Mouse (Mus musculus): ENCODE data around the gene Letm1.

GRCm38 (mm10) chr5:33816008-33816725 lies 33.5 kb upstream of the Letm1 start:
- TF ChIP-seq CTCF (IDR thresholded peaks at IDR 0.05; ENCODE audit: extremely low read depth, insufficient read length, insufficient replicate concordance, low read depth, low read length) (no peak), POLR2A (IDR thresholded peaks at IDR 0.05; ENCODE audit: low read depth, low read length) (no peak)
